12 mouse cellular contexts compared by ENCODE assay signal in genomic region chr10:24235426-24236283, GRCm38 (mm10). TPM values are rescaled to one million over a fixed set of nuclear protein-coding genes. Genes with fewer than 3 reads are reported as not detected.
DNase-seq lines count a peak whose midpoint lies in the region; ATAC-seq and TF ChIP-seq lines count a peak whose summit lies in the region.
"Had no signal": no experiment of that assay in that cellular context is flagged by ENCODE, and none has a peak within 500 bp of the region (broad histone marks: within the 10 kb centered on the region; RNA-seq: fewer than 3 reads in every experiment).

No protein-coding gene starts in this region.

- H3K36me3 ChIP-seq in forebrain, embryonic 14.5 days (ENCODE audit: control insufficient read depth, insufficient read depth, low read length), result no peaks in the 10 kb centered on the region
- H3K36me3 ChIP-seq: heart, embryonic 10.5 days had no signal

- no peak overlapping the region for H3K4me3 ChIP-seq in forebrain, embryonic 14.5 days (ENCODE audit: low read depth, low read length)
- peak overlapping the region; percentile 21 for H3K4me3 ChIP-seq in left cerebral cortex, adult 2 months
- H3K4me3 ChIP-seq: heart, embryonic 10.5 days had no signal

- H3K4me2 ChIP-seq in forebrain, embryonic 14.5 days (ENCODE audit: low read length), result peak overlapping the region; percentile 33
- H3K4me2 ChIP-seq: lung, embryonic 14.5 days had no signal

- no peak overlapping the region for H3K9ac ChIP-seq in forebrain, embryonic 14.5 days (ENCODE audit: low read length)
- H3K9ac ChIP-seq: lung, embryonic 14.5 days had no signal

- ATAC-seq in forebrain, embryonic 14.5 days, result peak; percentile 70
- ATAC-seq in megakaryocyte-erythroid progenitor cell, adult 5-6 weeks (replicated peaks; ENCODE audit: low FRiP score, low TSS enrichment, poor library complexity, severe bottlenecking), result no peak

- peaks cover 5% of the 10 kb centered on the region; the same call in 1 of the 2 replicates for H3K4me1 ChIP-seq in forebrain, embryonic 14.5 days (ENCODE audit: control insufficient read depth, insufficient read depth, low read length)
- H3K4me1 ChIP-seq: heart, embryonic 10.5 days had no signal

- TF ChIP-seq CTCF in left cerebral cortex, adult 2 months (IDR thresholded peaks at IDR 0.05), result no peak

- DNase-seq in left cerebral cortex, adult 11 months (ENCODE audit: low spot score), result peak; percentile 9
- DNase-seq in left cerebral cortex, postnatal 4 days, result no peak
- peak; percentile 60 for DNase-seq in forebrain, embryonic 14.5 days (ENCODE audit: low spot score)
- DNase-seq in left cerebral cortex, adult 2 months (ENCODE audit: extremely low spot score in 1 of 2, low spot score in 2 of 2), result peak; percentile 17 to 23
- DNase-seq in right cerebral cortex, adult 2 months (ENCODE audit: low spot score in 2 of 2), result peak; percentile 35 to 43
- DNase-seq in yolk sac, embryonic 10.5 days (ENCODE audit: low spot score), result no peak
- DNase-seq in Muller cell, postnatal 12 days (ENCODE audit: inconsistent ontology term), result no peak
- DNase-seq: cerebellum, adult 9-10 months; lung, embryonic 14.5 days had no signal

- no peaks in the 10 kb centered on the region for H3K27me3 ChIP-seq in forebrain, embryonic 14.5 days (replicated peaks; ENCODE audit: control insufficient read depth, insufficient read depth, low read length)

- no peaks in the 10 kb centered on the region for H3K9me3 ChIP-seq in forebrain, embryonic 14.5 days (replicated peaks; ENCODE audit: control insufficient read depth, low read length)
- H3K9me3 ChIP-seq: heart, embryonic 10.5 days had no signal

- whole genome bisulfite sequencing in forebrain, embryonic 14.5 days, result 25% methylated on average over 23 of the region's 23 CpGs

- intact Hi-C loops in left cerebral cortex, postnatal 4 days (cut with DNase I), result no loop called here
- intact Hi-C loops in left cerebral cortex, adult 2 months (cut with DNase I), result no loop called here

- no peak overlapping the region for H3K27ac ChIP-seq in forebrain, embryonic 14.5 days (ENCODE audit: low read depth, low read length)
- H3K27ac ChIP-seq in left cerebral cortex, adult 2 months, result no peak overlapping the region
- H3K27ac ChIP-seq: heart, embryonic 10.5 days had no signal

RNA-seq across cellular contexts. Expression of gene Moxd1, which starts 12.3 kb away (rescaled TPM):
- 1 to 10 TPM; 4.3 to 5.1 TPM for total RNA-seq in left cerebral cortex, postnatal 4 days (2021)
- 1.7 and 2.1 TPM in 2 replicates for polyA plus RNA-seq in forebrain, embryonic 14.5 days (2014; fragmentation: Nextera tagmentation; extraction: Ambion mirVana)
- 1 to 10 TPM; 7.7 to 9.8 TPM for total RNA-seq in left cerebral cortex, adult 2 months (2021)
- not detected in 2 replicates for total RNA-seq in megakaryocyte-erythroid progenitor cell, adult 5-6 weeks (2014; fragmentation: Nextera tagmentation)
- total RNA-seq in megakaryocyte-erythroid progenitor cell, adult 5-6 weeks (2017), result not detected in 2 replicates
- total RNA-seq: monocyte, adult 5-6 weeks had no signal

Comparison
In these comparisons a context has a peak if more than half of its experiments do, and no peak if none do; other contexts are left out.
1. DNase-seq: peak in left cerebral cortex, adult 11 months (single experiment), forebrain, embryonic 14.5 days (single experiment), left cerebral cortex, adult 2 months (2 of 2) and right cerebral cortex, adult 2 months (2 of 2); none in left cerebral cortex, postnatal 4 days (single experiment), yolk sac, embryonic 10.5 days (single experiment) and Muller cell, postnatal 12 days (single experiment).
2. RNA of gene Moxd1, which starts 12.3 kb away (total RNA-seq): 7.7 to 9.8 TPM in left cerebral cortex, adult 2 months and 4.3 to 5.1 TPM in left cerebral cortex, postnatal 4 days; not detected in megakaryocyte-erythroid progenitor cell, adult 5-6 weeks; every median in the first group is over 4 times any median in the second.